Mouse (Mus musculus) retina, postnatal 1 day (tissue): ENCODE data around the gene Gpr18.
"Not testable (repeated sequence)": the region's sequence is repeated elsewhere in the genome, so short reads cannot be mapped to it uniquely, and the experiment has no call there.

Source experiments
- DNase-seq: peaks from one replicate; pipeline ENCODE4 v3.0.0-alpha.2; 2012

Gpr18 gene

DNA sequence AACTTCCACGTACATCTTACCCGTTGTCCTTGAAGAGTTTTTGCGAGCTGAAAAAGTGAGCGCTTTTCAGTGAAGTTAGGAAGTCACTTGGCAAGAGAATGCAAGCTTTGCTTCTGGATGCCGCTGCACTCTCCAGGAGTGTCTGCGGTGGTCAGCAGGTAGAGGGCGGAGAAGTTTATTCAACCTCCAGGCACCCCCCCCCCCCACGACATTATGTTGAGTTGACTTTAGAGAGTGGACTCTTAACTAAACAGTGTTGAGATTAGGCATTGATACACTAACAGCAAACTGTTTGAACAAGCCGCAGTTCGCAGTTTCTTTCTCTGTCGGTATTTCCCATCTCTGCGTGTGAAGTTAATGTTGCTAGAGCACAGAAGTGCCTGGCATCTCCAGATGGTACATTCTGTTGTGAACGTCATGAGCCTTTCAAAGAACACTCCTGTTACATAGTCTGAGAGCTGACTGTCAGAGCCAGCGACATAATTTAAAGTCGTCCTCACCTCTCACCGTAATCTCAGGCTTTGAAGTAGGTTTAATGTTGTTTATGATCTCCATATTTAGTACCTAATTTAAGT lies 36.2 kb downstream of the Gpr18 start:
- DNase-seq: no peak

DNA sequence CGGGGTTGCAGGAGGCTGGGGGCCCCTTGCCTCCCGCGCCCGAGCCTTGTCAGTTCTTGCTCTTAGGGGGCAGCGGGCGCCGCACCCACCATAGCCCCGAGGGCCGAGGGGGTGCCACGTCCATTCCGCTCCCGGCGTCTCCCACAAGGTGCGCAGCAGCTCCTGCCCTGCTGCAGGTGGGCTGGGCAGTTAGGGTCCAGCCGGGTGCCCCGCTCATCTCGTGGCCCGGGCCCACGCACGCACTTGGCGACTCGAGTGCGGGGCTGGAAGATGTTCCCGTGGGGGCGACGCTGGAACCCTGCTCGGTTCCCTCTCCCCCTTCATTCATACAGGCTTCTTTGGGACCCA lies 36.7 kb downstream of the Gpr18 start:
- no peak for DNase-seq

DNA sequence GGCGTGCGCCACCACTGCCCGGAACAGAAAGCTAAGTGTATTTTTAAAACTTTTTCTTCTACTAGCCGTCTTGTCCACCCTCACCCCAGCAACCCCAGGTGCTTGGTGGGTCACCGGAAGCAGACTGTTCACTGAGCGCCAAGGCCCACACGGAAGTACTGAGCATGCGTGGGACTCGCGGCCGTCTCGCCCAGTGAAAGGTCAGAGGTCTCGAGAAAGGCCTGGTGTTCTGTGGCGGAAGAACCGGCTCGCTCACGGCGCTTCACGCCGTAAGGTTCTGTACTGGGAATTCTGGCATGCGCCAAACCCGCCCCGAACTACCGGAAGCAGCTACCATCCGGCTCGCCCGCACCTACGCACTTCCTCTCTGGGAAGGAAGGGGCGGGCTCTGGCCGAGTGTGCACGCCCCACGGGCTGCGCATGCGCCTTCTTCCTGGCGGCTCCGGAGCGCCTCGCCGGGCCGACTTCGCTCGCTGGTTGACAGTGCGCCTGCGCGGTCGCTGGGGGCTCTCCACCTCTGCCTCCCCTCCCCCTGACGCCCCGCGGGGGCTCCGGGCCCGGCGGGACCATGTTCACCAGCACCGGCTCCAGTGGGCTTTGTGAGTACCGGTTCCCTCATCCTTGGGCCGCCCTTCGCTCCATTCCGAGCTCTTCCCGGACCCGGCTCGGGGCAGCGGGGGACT lies 37.3 kb downstream of the Gpr18 start, which contains the start of gene Ubac2:
Gene Ubac2 (plus strand): TSS at position 445 of the 683 bp plus-strand sequence.
- peak; percentile 98 for DNase-seq

DNA sequence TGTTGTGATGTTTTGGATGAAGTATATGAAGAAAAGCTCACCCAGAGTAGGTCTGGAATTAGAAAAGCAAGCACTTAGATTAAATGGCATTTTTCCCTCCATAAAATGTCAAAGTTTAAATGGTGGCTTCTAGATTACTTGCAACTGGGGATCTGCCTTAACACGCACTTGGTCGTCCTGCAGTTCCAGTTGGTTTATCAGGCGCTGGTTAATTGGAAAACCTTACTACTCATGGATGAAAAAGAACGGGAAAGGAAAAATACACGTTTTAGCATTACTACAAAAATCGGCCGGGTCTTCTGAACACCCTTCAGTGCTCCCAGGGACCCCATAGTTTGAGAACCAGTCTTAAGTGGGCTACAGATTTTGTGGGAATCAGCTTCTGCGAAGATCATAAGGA lies 37.9 kb downstream of the Gpr18 start:
- no peak for DNase-seq

DNA sequence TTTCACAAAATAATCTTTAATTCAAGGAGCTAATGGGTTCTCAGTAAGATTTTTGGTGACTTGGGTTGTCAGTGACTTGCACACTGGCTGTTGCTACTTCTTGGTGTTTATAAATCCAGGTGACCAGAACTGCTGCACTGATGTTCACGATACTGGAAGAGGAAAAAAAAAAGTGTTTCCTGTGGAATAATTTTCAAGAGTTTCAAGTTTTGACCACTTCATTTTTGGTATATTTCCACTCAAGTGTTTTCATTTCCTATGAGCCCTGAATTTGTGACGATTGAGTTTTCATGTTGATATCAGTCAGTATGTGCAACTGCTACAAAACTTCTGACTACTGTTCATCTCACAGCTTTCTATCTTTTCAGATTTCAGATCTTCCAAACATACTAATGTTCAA lies 38.7 kb downstream of the Gpr18 start:
- no peak for DNase-seq

DNA sequence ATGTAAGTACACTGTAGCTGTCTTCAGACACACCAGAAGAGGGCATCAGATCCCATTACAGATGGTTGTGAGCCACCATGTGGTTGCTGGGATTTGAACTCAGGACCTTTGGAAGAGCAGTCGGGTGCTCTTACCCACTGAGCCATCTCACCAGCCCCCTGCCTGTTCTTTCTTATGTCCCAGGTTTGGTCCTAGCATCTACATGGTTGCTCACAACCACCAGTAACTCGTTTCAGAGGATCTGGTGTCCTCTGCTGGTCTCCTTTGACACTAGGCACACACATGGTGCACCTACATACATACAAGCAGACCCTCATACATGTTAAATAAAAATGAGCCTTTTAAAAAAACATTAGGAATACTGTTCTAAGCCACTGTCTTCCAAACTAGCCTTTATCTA lies 39.4 kb downstream of the Gpr18 start:
- not testable (repeated sequence) for DNase-seq

DNA sequence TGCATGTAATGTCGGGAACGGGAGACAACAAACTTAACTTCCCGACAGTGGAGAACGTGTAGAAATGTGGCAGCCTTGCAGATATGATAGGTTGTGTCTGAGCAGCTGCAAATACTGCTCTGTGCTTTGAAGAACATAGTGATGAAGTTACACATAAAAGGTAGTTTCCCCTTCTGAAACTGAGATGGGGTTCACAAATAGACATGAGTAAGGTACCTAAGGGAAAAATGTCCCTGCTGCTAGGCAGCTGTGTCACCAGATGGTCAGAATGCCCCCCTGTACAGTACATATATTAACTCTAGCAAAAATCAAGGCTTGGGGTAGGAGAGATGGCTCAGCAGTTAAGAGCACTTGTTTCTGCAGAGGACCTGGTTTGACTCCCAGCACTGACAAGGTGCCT lies 41.9 kb downstream of the Gpr18 start:
- DNase-seq: no peak

DNA sequence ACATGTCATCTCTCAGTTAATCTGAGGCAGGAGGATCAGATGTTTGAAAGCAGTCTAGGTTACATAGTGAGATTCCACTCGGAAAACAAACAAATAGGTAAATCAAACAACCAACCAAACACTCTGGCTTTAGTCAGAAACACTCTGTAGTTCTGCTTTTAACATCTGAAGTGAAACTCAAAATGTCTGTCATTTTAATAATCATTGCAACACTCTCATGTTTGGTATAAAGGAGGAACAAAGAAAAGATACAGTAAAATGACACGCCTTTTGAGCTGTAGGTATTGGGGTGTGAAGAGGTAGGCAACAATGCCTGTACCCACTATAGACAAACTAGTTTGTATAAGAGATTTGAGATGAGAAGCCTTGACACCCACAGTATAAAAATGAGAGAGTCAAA lies 42.4 kb downstream of the Gpr18 start:
- no peak for DNase-seq

DNA sequence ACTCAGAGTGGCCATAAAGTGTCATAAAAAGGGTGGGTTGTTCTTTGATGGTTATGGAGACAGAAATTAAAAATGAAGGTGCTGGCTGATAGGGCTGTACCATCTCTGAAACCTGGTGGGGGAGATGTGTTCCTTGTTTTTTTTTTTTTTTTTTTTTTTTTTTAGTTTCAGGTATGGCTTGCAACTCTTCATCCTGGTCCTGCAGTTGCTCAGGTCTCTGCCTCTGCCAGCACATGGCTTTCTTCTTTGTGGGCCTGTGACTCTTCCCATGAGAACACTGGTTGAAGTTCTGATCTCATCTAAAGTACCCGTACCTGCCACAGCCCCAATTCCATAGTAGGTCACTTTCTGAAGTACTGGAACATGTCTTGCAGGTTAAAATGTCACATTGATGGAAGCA lies 42.8 kb downstream of the Gpr18 start:
- no peak for DNase-seq

DNA sequence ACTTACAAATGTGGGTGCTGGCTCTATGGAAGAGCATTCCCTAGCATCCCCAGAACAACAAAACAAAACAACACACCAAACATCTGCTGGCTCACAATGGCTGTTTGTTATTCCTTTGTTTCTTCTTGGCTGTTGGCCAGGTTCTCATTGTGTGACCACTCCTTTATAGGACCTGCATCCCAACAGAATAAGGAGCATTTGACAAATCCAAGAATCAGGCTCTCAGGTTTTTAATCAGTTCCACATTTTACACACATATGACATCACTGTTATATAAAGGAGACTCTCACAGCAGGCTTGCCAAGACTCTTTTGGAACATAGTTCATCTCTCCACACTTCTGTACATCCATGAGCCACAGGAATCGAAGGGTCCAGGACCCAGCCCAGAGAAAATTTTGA lies 46.5 kb downstream of the Gpr18 start:
- DNase-seq: peak; percentile 85

DNA sequence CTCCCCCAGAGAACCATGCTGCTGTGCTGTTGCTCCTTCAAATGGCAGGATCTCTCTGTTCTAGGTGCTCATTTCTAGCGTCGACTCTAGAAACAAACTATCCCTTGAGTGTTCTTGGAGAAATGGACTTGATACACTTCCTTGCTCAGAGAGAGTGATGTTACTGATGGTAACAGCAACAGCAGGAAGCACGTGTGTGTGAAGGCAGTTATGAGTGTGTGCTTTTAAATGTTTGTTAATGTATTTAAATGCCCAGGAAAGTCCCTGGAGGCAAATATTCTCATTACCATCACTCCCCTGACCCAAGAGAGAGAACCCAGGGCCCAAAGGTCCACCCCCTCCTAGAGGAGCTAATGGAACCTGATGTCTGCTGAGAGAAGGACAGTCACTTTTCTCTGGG lies 49.0 kb downstream of the Gpr18 start:
- no peak for DNase-seq

DNA sequence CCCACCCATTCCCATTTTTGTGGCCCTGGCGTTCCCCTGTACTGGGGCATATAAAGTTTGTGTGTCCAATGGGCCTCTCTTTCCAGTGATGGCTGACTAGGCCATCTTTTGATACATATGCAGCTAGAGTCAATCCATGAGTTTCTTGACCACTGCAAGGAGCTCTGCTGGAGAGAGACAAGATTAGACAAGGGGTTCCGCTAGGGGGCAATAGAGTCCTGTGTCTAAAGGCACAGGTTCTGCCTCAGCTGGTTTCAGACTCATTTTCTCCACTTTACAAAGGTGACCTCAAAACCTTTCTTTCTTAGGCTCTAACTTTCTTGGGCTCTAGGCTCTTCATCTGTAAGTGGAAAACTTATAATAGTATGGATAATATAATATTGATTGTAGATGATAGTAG lies 50.4 kb downstream of the Gpr18 start:
- DNase-seq: peak; percentile 80
